Mouse (Mus musculus): ENCODE results near the gene Noto.

The Noto gene

GRCm38 (mm10) chr6:85478416-85478815, 54.7 kb downstream of the Noto start:
- DNase-seq = no peak
